Mouse (Mus musculus) thymus, adult 2 months (tissue): ENCODE results near the gene Cog6. TPM values are rescaled to one million over a fixed set of nuclear protein-coding genes. Genes with fewer than 3 reads are reported as not detected.

Experiments used
- DNase-seq: peaks from one replicate; pipeline ENCODE4 v3.0.0; 2021
- H3K27ac ChIP-seq: fragments of 200-500 bp; 2 replicates; pipeline ENCODE4 v1.5.1; 2012; ENCODE audit warnings: low read length, control low read depth; ENCODE audit not compliant: control insufficient read depth, insufficient read depth
- H3K27me3 ChIP-seq: fragments of 200-500 bp; 2 replicates; pipeline ENCODE4 v1.6.1; 2012; ENCODE audit warnings: mild to moderate bottlenecking, low read length, moderate library complexity, mixed read lengths; ENCODE audit not compliant: control insufficient read depth, insufficient read depth
- H3K36me3 ChIP-seq: fragments of 200-500 bp; 2 replicates; pipeline ENCODE4 v1.6.1; 2012; ENCODE audit warnings: mild to moderate bottlenecking, low read length, moderate library complexity; ENCODE audit not compliant: control insufficient read depth, insufficient read depth
- H3K4me1 ChIP-seq: fragments of 200-500 bp; replicated peaks from 2 replicates; pipeline ENCODE4 v1.6.1; 2012; ENCODE audit warnings: low read length; ENCODE audit not compliant: control insufficient read depth, insufficient read depth
- H3K4me3 ChIP-seq: fragments of 200-500 bp; 2 replicates; pipeline ENCODE4 v1.5.1; 2012; ENCODE audit warnings: mild to moderate bottlenecking, low read length, control low read depth, moderate library complexity; ENCODE audit not compliant: control insufficient read depth, insufficient read depth
- CTCF ChIP-seq: fragments of 200-500 bp; IDR thresholded peaks from 2 replicates; pipeline ENCODE4 v1.5.1; 2012; ENCODE audit warnings: mild to moderate bottlenecking, control low read depth, low read length, moderate library complexity, borderline replicate concordance; ENCODE audit not compliant: control insufficient read depth, poor library complexity, insufficient read depth; ENCODE audit errors: extremely low read depth
- POLR2A ChIP-seq: fragments of 200-500 bp; IDR thresholded peaks from 2 replicates; pipeline ENCODE4 v1.6.1; 2012; ENCODE audit warnings: mild to moderate bottlenecking, low read length, control low read depth, moderate library complexity; ENCODE audit not compliant: control insufficient read depth, poor library complexity, insufficient read depth; ENCODE audit errors: extremely low read depth
- WGBS: fragments of 180-500 bp; shearing (Covaris S2); methylation state at CpG from one replicate; pipeline ENCODE4 v1.1.7; 2018; 5-methylcytosine and 5-hydroxymethylcytosine counted together
- polyA plus RNA-seq: library from polyadenylated mRNA; depleted of rRNA; stranded (reverse); fragments of >200 nt; gene quantifications from 2 replicates; pipeline ENCODE4 v1.2.3, GENCODE M21; 2012

The Cog6 gene
- polyA plus RNA-seq, 1 experiment: 26.8 TPM

DNA sequence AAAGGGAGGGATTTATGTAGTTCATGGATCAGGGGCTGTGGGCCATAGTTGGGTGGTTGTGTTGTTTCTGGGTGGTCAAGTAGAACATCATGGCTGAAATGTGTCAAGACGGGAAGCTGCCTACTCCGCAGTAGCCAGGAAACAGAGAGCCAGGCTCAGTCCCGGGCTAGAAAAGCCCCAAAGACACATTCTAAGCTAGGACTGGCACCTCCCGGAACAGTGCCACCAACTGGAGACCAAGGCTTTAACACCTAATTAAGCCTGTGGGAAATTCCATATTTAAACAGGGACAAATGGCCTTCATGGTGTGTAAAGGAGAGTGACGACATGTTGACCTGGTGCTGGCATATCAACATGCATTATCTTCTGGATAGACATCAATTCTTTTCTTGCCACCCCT lies 50.0 kb downstream of the Cog6 start:
- no peaks in the 10 kb centered on the region for H3K36me3 ChIP-seq
- DNase-seq: no peak
- 91% methylated on average over 5 of the region's 5 CpGs for WGBS
- H3K27ac ChIP-seq: no peak overlapping the region
- no peak overlapping the region for H3K4me3 ChIP-seq
- H3K27me3 ChIP-seq: no peaks in the 10 kb centered on the region
- H3K4me1 ChIP-seq: 0 out of 2 replicates have a peak, but pooled peaks cover under 1% of the 10 kb centered on the region
- no peak for TF ChIP-seq POLR2A
- no peak for TF ChIP-seq CTCF

DNA sequence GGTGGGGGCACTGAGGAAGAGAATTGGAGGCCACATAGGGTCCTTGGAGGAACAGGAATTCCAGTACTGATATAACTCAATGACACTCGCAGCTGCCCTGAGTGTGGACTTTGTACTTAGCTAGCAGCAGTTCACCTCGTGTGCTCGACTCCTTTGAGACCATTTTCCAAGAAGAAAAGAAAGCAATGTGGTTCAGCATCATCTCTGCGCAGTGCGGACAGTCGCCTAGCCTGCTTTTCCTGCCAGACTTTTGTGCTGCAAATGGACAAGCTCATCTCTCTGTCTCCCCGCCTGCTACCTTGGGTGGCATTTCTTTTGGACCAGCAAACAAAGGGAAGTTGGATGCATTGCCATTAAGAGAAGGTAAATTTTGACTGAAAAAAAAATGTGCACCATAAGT lies 52.8 kb downstream of the Cog6 start:
- H3K4me1 ChIP-seq: peaks cover 3% of the 10 kb centered on the region; the same call in 1 of the 2 replicates
- no peak for TF ChIP-seq POLR2A
- no peak overlapping the region for H3K4me3 ChIP-seq
- WGBS: 86% methylated on average over 7 of the region's 7 CpGs
- no peaks in the 10 kb centered on the region for H3K27me3 ChIP-seq
- no peak for DNase-seq
- H3K36me3 ChIP-seq: no peaks in the 10 kb centered on the region
- H3K27ac ChIP-seq: no peak overlapping the region

DNA sequence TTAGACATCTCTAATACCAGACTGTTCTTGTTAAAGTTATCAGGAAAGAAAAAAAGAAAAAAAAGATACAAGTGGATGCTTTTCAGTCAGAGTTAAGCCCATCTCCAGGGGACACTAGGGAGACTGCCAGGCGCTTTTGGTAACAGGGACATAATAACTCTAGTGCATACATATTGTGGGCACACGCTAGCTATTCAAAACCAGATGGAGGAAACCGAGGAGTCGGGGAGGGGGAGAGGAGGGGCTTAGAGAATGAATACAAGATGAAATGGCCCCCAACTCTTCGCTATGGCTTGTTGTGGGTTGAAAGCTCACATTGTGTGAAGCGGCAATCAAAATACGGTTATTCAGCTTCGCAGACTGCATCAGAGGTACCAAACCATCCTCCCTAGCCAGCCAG lies 53.6 kb downstream of the Cog6 start:
- no peaks in the 10 kb centered on the region for H3K36me3 ChIP-seq
- peaks cover 3% of the 10 kb centered on the region; the same call in 1 of the 2 replicates for H3K4me1 ChIP-seq
- no peak overlapping the region for H3K27ac ChIP-seq
- DNase-seq: no peak
- H3K27me3 ChIP-seq: no peaks in the 10 kb centered on the region
- WGBS: 93% methylated on average over 8 of the region's 8 CpGs
- H3K4me3 ChIP-seq: no peak overlapping the region
- TF ChIP-seq CTCF: no peak

DNA sequence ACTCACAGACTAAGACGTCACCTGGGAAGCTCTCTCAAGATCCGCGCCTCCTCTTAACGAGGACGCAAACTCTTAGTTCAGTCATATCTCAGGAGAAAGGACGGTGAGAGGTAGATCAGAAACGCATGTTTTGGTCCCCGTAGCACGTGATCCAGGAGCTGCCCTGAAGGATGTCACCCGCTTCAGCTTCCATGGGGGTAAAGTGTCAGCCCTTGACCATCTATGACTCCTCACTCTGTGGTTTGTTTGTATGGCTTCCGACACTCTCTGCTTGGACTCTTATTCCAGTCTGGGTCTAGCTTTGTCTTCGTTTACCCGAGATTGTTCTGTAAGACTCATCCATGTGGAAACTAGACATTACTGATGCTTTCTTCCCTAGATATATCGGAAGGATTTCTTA lies 54.6 kb downstream of the Cog6 start:
- H3K36me3 ChIP-seq: no peaks in the 10 kb centered on the region
- H3K4me3 ChIP-seq: no peak overlapping the region
- no peaks in the 10 kb centered on the region for H3K27me3 ChIP-seq
- peaks cover 3% of the 10 kb centered on the region; the same call in 1 of the 2 replicates for H3K4me1 ChIP-seq
- H3K27ac ChIP-seq: no peak overlapping the region
- no peak for DNase-seq
- 97% methylated on average over 14 of the region's 14 CpGs for WGBS
- TF ChIP-seq POLR2A (no peak), CTCF (no peak)

DNA sequence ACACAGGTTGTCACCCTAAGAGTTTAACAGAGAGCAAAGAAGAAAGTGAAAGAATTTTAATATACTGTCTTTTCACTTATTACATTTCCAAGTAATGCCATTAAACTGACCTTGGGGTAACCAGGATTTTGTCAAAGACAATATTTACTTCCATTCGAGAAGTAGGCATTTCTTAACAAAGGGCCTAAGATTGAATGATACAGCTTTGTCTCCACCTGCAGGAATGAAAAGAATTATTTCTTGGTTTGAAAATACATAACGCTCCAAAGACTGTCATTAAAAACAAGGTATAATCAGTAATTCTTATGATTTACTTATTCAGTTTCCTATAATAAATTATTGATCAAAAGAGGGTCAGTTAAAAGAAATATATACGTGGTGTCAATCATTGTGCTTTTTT lies 55.4 kb downstream of the Cog6 start:
- Histone ChIP-seq H3K36me3 (no peaks in the 10 kb centered on the region), H3K4me3 (no peak overlapping the region), H3K4me1 (peaks cover 3% of the 10 kb centered on the region; the same call in 1 of the 2 replicates), H3K27ac (no peak overlapping the region), H3K27me3 (no peaks in the 10 kb centered on the region)
- no peak for DNase-seq
- TF ChIP-seq CTCF: no peak
- no peak for TF ChIP-seq POLR2A
- 87% methylated on average over 3 of the region's 3 CpGs for WGBS

DNA sequence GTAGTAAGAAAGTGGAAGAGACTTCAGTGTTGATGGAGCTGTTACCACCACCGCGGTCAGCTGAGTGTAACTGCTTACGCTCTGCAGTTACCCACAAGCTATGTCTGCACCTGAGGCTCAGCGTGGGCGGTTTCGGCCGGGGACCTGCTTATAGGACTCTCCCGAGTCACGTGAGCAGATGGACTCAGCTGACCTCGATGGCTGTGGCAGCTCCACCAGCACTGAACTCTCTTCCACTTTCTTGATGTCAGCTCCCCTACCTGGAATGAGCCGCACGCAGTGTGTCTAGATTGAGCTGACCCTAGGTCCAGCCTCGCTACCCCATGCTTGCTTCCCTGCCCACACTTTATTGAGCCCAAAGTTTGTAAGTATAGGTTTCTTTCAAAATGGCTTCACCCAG lies 56.1 kb downstream of the Cog6 start:
- 98% methylated on average over 13 of the region's 13 CpGs for WGBS
- Histone ChIP-seq H3K27ac (no peak overlapping the region), H3K36me3 (no peaks in the 10 kb centered on the region), H3K27me3 (no peaks in the 10 kb centered on the region), H3K4me3 (no peak overlapping the region), H3K4me1 (peaks cover 3% of the 10 kb centered on the region)
- TF ChIP-seq POLR2A (no peak), CTCF (no peak)
- no peak for DNase-seq

DNA sequence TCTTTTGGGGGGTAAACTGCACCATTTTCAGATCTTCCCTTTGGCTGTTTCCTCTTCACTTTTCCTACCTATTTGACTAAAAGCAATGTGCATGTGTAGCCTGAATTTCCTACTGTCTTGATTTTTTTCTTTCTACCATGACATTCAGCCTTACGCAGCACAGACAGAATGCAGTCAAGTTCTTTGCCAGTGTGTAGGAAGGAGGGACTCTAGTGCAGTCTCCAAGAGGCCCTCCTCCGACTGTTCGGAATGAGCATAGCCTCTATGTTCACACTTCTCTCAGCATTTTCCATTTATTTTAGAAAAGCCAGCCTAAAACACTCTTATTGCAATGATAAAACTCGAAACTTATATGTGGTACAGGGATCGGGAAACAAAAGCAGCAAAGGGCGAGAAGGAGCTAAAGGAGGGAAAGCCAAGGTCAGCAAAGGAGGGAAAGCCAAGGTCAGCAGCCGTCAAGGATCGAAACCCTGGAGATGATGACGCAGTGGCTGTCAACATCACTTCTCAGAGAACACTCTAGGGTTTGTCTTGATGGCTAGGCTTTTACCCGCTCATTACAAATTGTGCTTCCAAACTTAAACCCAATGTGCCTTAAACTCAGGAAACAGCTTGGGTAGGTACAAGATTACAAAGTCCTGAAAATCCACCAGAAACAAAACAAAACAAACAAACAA lies 58.5 kb downstream of the Cog6 start:
- peaks cover 14% of the 10 kb centered on the region for H3K4me1 ChIP-seq
- no peak for TF ChIP-seq CTCF
- TF ChIP-seq POLR2A: no peak
- 96% methylated on average over 10 of the region's 10 CpGs for WGBS
- no peak overlapping the region for H3K27ac ChIP-seq
- H3K36me3 ChIP-seq: no peaks in the 10 kb centered on the region
- no peak for DNase-seq
- no peak overlapping the region for H3K4me3 ChIP-seq
- no peaks in the 10 kb centered on the region for H3K27me3 ChIP-seq
